Mouse (Mus musculus) lung, postnatal 4 days (tissue): ENCODE data around the gene Tmem159.

Experiments used
- DNase-seq, 2 experiments: peaks; one replicate each; pipeline ENCODE4 v3.0.0; 2021

The Tmem159 gene

DNA sequence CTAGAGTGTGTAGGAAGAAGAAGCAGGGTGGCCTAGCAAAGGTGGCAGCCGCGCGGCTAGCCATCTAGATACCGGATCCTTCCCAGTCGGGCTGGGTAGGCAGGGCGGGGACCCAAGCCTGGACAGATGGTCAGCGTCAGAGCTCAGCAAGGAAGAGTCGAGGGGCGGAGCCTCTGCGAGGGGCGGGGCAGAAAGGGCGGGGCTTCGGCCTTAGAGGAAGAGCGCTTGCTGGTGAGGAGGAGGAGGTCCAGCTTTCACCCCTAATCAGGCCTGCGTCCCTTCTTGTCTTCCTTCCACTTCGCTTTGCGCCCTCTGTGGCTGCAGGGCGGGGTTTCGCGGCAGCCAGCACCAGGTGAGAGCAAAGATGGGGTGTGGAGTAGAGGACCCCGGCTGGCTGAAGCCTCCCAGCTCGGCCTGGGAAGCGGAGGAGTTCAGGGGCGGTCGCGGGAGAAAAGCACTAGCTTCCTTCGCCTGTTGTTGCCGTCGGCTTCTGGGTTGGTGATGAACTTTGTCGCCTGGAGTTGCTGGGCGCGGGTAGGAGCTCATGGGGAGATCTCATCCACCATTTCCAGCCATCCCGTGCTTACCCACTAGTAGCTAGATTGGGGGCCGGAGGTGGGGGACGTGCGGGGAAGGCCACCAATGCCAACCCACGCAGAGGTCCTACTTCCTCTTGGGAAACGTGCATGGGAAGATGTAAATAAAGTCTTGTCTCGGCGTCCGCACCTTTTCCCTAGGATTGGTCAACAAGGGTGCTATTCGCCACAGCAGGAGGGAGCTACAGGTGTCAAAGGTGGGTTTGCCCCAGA lies at the start of gene Tmem159:
Tmem159 (plus strand) TSS at position 190 of the 809 bp plus-strand sequence.
- DNase-seq, result peak; percentile 94

DNA sequence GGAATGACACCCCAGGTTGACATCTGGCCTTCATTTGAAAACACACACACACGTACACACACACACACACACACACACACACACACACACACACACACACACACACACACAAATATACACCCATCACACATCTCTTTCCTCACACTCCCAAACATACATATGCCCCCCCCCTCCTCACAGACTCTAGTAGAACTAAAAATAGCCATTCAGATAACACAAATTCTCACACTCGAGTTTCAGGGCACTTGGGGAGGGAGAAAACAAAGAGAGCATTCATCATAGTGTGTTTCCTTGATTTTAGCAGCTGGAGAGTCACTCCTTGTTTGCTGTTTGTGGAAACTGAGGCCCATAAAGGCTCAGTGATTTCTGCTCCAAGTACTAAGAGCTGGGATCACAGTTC lies 48.1 kb upstream of the Tmem159 start:
- DNase-seq, result no peak

DNA sequence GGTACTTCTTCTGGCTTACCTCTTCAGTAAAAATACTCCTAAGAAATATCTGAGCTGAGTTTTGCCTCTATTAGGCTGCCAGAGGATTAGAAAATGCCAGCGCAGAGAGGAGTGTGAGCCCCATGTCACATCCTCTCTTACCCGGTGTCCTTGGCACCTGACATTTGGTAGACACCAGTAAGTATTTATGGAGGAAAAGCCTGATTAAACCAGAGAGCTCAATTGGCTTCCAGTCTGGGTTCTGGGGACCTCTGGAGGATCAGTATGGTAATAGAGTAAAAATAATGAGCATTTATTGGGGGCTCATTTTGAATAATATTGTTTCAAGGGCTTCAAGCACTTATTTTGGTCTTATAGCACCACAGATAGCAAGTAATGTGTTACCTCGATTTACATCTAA lies 46.7 kb upstream of the Tmem159 start:
- DNase-seq, result no peak

DNA sequence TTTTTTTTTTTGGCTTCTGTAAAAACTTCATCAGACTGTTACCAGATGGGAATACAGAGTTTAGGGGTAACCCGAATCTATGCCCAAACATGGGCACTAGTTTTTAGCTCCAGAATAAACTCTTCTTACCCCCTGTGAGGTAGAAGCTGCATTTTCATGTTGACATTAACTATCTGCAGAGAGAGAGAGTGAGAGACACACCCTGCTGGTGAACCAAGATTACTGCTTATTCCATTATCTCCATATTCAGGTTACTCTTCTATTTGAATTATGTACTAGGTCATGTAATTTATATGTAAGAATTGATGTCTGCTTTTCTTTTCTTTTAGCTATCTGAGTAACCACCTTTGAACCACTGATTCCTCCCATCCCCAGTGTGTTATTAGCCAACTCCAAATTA lies 38.1 kb upstream of the Tmem159 start:
- no peak for DNase-seq

DNA sequence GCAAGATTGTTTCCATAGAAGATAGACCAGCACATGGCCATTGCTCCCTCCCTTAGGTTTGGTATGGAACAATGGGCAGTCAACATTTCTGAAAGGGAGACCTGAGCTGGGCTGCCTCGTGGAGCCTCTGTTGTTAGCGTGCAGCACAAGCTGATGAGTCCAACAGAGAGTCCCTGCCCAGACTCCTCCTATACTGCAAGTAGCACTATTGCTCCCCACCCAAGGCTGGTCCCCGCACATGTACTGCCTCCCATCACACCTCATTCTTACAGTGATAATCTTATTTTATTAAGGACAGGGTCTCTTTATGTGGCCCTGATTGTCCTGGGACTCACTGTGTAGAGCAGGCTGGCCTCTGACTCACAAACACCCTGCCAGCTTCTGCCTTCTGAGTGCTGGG lies 34.0 kb upstream of the Tmem159 start:
- no peak for DNase-seq

DNA sequence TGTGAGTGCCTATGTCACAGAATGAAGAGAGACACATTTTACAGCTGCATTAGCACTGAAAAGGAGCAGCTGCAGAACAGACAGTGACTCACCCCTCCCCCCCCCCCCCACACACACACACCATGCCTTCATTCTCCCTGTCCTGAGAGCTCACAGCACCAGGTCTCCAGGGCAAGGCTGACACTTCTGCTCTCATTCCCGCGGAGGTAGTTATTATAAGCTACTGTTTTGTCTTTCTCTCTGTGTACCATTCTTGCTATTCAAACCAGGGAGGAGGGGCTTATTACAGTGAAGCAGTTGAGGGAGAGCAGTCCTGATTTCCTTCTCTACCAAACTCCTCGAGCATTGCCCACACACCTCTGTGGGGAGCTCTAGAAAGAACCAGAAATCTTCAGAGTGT lies 33.0 kb upstream of the Tmem159 start:
- no peak for DNase-seq

DNA sequence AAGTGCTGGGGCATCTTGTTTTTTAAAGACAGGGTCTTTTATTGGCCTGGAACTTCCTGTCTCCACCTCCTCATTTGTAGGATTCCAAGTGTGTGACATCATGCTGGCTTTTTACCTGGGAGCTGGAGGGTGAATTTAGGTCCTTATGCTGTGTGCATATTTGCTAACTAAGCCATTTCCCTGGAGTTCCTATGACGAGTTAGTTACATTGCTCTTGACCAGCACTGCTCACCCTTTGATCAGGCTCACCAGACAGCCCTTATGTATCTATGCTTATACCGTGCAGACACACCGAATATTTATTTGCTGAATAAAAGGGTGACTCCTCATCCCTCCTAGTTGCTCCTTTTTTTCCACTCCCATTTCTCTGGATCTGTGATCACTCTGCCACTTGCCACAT lies 22.0 kb upstream of the Tmem159 start:
- no peak for DNase-seq

DNA sequence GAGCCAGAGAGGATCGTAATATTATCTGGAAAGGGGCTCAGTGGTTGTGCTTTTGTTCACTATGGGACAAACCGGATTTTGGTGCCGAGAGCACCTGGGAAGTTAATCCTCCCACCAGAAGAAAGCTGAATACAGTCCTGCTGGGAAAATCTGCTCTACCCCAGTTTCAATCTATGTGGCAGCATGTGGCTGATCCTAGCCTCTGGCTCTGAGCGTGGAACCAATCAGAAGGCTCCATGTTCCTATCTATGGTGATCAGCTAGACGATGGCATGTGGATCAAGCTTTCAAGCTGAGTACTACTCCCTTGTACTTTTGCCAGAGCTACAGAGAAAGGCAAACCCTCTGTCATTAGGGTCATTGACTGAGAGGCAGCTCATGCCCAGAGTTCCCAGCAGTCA lies 9.1 kb upstream of the Tmem159 start:
- no peak for DNase-seq

DNA sequence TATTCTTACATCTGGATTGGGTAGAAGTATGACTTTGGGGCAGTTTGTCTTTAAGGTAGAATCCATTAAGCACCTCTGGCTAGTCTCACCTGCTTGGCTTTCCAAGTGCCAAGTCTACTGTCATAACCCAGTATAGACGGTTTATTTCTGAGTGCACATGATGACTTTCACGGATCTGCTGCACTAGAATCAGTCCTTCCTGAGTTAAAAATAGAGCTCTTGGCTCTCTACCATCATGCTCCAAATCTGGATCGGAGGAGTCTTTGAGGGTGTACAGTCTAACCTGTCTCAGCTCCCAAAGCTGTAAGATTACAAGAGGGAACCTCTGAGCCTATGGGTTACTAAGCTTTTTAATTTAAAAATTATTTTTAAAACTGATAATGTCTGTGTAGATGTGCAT lies 7.9 kb upstream of the Tmem159 start:
- DNase-seq, result no peak

DNA sequence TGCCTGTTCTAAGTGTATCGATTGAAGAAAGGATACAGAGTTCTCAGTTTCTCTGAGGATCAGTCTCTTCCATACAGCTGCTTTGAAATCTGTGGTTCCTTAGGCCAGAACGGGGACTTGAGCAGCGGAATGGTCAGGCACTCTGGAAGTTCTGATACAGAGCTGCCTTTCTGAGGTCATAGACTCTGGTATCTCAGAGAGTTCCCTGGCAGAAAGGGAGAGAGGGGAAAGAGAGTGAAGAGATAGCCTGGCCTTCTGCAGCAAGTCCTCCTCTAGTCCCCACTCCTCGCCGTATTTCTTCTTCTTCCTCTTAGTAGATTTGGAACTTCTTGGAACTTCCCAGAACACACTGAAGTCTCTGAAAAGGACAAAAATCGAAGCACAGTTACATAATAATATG lies 7.0 kb upstream of the Tmem159 start, which contains the start of gene Dnah3:
Dnah3 (minus strand) TSS at position 101 of the 400 bp plus-strand sequence.
- DNase-seq, result no peak

DNA sequence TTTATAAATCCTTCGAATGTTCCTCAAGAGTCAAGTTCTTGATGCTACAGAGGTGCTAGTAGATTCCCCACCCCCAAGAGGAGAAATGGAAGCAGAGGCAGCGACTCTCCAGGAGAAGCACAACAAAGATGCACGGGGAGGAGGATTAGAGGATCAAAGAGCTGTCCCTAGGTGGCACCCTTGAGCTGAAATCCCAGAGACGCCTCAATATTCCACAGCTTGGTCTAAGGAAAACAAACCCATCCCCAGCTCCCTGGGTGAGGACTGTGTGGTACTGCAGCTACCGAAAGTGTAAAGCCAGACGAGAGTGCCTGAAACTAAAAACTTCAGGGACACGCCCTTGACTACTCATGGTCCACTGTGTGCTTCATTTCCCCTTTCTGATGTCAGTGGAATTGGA lies 4.3 kb upstream of the Tmem159 start:
- DNase-seq, result peak; percentile 50 to 69

DNA sequence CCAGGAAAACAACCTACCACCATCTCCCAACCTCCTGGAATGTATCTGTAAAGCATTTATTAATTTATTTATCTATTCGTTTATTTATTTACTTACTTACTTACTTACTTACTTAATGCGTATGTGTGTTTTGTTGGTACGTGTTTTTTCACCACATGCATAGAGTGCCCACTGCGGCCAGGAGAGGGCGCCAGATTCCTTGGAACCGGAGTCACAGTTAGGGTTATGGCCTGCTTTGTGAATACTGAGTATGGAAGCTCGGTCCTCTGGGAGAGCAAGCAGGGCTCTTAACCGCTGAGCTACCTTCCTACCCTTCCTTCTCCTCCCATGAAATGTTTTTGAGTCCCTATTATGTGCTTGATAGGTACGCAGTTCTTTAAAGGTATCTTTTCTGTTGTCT lies 3.8 kb upstream of the Tmem159 start:
- DNase-seq, result peak; percentile 84 to 86

DNA sequence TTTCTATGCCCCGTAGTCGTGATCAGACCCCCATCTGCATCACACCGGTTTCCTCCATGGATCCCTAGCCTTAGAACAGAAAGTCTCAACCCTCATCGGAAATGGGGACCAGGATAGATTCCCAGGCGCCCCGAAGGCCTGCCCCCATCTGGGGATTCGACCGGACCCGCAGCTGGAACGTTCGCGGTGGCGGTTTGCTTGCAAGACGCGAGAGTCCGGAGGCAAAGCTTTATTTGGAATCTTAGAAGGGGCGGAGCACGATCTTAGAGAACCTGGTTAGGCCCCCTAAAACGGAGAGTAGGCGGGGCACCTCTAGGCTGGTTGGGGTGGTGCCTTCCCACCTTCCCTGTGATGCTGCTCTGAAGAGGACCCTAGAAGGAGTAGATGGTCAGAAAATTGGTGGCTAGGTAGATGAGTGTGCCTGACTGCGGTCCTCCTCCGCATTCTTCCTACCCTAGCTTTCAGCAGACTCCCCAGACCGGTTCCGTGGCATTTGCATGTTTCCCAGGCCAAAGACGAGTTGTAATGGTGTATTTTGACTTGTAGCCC lies 940 bp downstream of the Tmem159 start:
- peak; percentile 43 to 59 for DNase-seq

DNA sequence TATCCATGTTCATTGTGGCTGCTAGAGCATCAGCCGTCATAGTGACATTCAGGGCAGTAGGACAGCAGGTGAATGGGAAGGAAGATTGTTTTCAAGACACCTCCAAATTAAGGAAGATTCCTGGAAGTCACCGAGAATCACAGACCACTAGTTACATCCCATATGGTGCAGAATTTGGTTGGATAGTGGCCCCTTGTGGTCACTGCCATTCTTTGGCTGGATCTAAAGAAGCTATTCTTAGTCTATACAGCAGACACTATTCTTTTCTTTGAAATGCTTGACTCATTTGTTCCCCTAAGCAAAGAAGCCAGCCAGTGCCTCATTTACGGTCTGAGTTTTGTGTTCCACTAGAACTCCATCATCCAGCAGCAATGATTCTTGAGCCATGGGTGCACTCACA lies 2.8 kb downstream of the Tmem159 start:
- no peak for DNase-seq

DNA sequence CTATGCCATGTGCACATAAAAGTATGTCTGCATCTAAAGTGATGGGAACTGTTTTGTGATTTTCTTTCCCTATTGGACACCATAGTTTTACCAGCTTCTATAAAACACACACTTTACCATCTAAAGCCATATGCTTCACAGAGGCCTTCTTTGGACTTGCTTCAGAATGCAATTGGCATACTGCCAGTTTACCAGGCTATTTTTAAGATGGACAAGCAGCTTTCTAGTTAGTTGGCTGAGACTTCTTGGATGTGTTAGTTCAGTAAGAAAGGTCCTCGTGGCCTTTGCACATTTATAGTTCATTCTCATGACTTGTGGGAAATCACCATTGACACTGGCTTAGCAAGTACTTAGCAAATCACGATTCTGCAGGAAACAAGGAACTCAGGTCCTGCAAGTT lies 4.2 kb downstream of the Tmem159 start:
- no peak for DNase-seq

DNA sequence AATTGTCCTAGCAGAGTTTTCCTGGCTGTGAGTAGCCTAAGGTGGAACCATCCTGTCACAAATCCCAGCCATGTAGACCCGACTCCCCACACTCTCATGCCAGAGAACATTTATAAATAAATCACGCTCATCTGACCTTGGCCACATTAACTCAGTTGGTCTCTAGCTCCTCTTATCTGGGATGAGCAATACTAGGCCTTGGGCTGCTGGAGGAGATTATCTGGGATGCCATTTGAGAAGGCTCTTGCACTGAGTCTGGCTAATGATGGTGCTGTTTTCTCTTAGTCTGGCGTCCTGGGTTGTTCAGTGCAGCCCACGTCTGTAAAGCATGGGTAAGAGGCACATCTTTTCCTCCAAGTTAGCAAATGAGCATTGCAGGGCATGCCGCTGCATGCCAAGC lies 7.5 kb downstream of the Tmem159 start:
- DNase-seq, result no peak

DNA sequence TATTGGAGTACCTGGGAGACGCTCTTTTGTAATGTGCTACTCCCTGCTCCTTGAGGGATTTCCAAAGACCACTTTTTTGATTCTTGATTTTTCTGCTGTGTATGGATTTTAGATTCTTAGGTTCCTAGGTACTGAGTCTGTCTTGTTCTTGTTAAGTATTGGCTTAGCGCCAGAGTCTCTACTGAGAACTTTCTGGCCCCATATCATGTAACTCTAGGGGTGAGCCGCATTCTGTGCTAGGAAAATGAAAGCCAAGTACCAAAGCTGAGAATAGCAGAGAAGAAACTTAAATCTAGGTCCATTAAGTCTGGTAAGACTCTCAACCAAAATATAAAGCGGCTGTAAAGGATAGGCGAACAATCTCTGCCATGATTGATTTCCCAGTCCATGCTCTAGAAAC lies 14.8 kb downstream of the Tmem159 start:
- DNase-seq, result no peak

DNA sequence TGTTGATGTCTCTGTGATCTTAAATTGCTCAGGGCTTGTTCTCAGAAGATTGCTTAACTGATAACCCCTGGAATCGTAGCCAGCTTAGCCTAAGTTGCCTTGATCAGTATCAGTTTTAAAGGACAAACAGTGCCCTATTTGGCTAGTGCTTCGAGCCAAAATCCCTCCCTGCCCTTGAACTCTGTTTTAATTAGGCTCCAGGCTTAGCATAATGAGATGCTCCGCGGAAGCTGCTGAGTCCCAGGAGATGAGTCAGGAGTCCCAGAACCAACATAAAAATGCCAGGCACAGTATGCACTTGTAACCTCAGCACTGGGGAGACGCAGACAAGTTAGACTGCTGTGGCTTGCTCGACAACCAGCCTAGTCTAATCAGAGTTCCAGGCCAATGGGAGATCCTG lies 15.4 kb downstream of the Tmem159 start:
- DNase-seq, result no peak

DNA sequence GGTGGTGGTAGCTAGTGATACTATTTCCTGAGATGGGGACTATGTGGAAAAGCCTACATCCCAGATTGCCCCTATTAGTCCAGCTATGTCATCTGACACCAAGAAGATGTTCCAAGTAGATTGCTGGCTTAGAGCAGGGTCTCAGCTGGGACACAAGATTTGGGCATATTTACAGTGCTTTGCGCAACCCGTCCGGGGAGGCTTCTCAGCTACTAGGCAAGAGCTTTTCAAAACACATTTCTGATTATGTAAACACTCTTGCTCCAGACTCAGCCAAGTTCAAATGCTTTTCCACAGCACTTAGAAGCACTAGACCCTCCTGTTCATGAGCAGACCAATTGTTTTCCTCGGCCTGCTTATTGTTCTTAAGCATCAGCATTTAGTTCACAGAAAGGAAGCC lies 21.6 kb downstream of the Tmem159 start:
- DNase-seq, result peak; percentile 58 to 82

DNA sequence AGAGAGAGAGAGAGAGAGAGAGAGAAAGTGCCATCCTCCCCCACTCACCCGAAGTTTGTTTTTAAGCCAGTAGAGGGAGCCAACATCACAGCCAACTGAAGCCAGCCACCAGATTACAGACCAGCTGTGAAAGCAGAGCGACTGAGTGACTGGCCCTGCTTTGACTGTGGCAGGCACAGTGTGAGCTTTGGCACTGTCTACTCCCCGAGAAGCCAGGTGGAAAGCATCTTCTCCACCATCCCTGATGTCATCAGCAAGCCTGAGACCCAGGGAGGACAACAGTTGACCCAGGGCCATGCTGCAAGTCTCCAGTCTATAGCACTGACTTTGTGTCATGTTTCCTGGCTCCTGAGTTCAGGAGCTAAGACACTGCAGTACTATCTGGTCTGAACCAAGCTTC lies 22.7 kb downstream of the Tmem159 start:
- peak; percentile 83 to 85 for DNase-seq

DNA sequence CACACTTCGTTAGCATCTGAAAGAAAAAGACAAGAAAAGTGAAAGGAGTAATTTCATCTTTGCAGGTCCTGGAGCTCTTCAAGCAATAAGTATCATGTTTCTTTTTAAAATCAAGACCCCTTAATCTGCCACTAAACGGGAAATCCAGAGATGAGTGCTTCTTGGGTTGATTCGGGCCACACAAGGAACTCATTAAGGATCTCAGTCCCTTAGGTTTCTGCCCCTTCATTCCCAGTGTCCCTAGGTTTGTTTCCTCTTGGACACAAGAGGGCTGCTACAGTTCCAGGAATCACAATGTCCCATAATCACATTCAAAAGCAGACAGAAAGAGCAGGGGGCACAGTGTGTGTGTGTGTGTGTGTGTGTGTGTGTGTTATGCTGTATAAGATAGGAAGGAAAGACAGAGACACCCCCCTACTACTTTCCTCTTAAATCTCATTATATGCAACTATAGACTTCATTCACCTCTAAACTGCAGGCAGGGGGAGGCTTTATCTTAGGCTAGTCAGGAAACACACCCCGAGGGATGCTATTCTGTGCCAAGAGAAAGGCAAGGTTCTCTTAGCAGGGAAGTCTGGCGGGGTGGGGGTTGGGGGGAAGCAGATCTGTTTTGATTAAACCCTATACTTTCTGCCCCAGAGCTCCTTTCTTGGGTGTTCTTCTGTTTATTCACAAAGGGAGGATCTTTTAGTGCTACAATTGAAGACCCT lies 25.0 kb downstream of the Tmem159 start:
- no peak for DNase-seq

DNA sequence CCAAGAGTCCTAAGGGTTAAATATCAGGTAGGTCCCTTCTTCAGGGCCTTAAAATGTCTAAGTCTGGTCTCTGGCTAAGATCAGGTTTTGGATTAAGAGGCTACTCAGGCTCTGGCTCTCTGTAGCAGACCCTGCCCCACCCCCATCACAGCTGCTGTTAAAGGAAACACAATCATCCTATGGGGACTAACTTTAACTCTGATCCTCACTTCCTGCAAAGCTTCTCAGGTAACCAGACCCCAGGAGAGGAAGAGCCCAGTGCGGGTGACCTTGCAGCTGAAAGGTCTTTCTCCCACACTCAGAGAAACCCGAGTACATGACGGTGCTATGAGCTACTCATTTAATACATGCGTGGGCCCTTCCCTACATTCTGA lies 25.5 kb downstream of the Tmem159 start:
- DNase-seq, result no peak

DNA sequence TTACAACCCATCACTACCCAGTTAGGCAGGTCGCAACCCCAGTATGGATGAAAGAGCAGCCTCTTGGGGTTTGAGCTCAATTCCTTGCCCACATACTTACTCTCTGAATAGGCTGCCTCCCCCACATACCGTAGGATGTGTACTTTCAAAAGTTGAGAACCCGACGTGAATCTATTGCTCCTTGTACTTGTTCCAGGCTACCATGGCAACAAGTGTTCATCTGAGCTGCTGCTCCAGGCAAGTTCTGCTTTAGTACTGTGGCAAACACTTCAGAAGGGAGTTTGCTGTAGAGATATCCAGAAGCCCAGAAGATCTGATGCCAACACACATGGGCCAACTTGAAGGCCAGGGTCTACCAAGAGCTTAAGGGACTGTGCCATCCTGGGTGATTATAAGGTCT lies 26.8 kb downstream of the Tmem159 start:
- DNase-seq, result no peak

DNA sequence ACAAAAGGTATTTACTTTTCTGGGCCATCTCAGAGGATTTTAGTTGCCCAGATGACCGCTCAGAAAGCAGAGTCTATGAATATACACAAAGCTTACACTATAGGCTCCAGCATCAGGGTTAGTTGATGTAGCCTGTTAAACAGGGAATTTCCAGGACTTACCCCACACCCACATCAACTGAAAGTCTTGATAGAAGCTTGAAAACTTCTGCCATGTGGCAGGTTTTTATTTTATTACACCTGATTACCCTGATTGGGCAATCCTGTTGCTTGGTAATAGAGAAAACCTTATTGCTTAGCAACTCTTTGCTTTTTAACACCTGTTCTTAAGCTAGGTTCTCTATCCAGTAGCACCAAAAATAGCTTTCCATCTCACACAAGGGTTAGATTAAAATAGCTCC lies 40.6 kb downstream of the Tmem159 start:
- no peak for DNase-seq
